8 mouse cellular contexts compared by ENCODE assay signal in genomic region chr3:81037312-81037859, GRCm38 (mm10). TPM values are rescaled to one million over a fixed set of nuclear protein-coding genes. Genes with fewer than 3 reads are reported as not detected.
A peak's percentile ranks its signal among the peaks of the same experiment; 100 is the strongest.
DNase-seq lines count a peak whose midpoint lies in the region; ATAC-seq and TF ChIP-seq lines count a peak whose summit lies in the region.

No protein-coding gene starts in this region.

- H3K9me3 ChIP-seq in forebrain, embryonic 15.5 days = no peaks in the 10 kb centered on the region
- no peaks in the 10 kb centered on the region for H3K9me3 ChIP-seq in hindbrain, embryonic 14.5 days (ENCODE audit: control insufficient read depth, low read length)
- H3K9me3 ChIP-seq in midbrain, embryonic 11.5 days (ENCODE audit: control insufficient read depth, low read length) = no peaks in the 10 kb centered on the region

- TF ChIP-seq CTCF in Patski (IDR thresholded peaks at IDR 0.05) = no peak
- no peak for TF ChIP-seq CTCF in small intestine, adult 2 months (IDR thresholded peaks at IDR 0.05; ENCODE audit: extremely low read depth, insufficient read length, insufficient replicate concordance, low read depth, low read length)

- WGBS in forebrain, embryonic 15.5 days = under 1% methylated on average over 34 of the region's 34 CpGs
- WGBS in hindbrain, embryonic 14.5 days = under 1% methylated on average over 34 of the region's 34 CpGs
- under 1% methylated on average over 33 of the region's 34 CpGs for WGBS in midbrain, embryonic 11.5 days
- WGBS in small intestine, adult 2 months = 2% methylated on average over 34 of the region's 34 CpGs

- in situ Hi-C loops in Patski (cut with MboI; ENCODE audit: low pct_unique_long_range_greater_than_20kb) = loop anchor here (5.0 kb wide), 4 partner anchors 330 to 890 kb away; no protein-coding TSS in a partner anchor

- H3K27ac ChIP-seq in brown adipose tissue, adult 24 weeks (replicated peaks; ENCODE audit: low read depth, low read length) = peak overlapping the region; percentile 70
- peak overlapping the region; percentile 87 for H3K27ac ChIP-seq in forebrain, embryonic 15.5 days (replicated peaks)
- H3K27ac ChIP-seq in hindbrain, embryonic 14.5 days = peak overlapping the region; percentile 65
- no peak overlapping the region for H3K27ac ChIP-seq in midbrain, embryonic 11.5 days (ENCODE audit: low read depth, low read length)
- H3K27ac ChIP-seq in small intestine, adult 2 months (ENCODE audit: insufficient read depth, low read depth, low read length) = peak overlapping the region; percentile 4; the same call in 1 of the 2 replicates

- POLR2A ChIA-PET in Patski (lab: Charles Lee) = interaction anchor here (1.0 to 1.4 kb wide), 2 partner anchors 60 to 77 kb away, joined by 5 read pairs; no protein-coding TSS in a partner anchor

- TF ChIP-seq POLR2A in small intestine, adult 2 months (IDR thresholded peaks at IDR 0.05; ENCODE audit: low read depth, low read length) = no peak

- intact Hi-C loops in left cerebral cortex, postnatal 36 days (cut with DNase I) = loop anchor here (5.0 to 10.0 kb wide), 6 partner anchors 75 to 890 kb away; partner anchors contain the start of genes Glrb and Gria2

- H3K27me3 ChIP-seq in Patski = no peaks in the 10 kb centered on the region
- no peaks in the 10 kb centered on the region for H3K27me3 ChIP-seq in forebrain, embryonic 15.5 days
- H3K27me3 ChIP-seq in hindbrain, embryonic 14.5 days (ENCODE audit: control insufficient read depth, insufficient read depth, low read length) = no peaks in the 10 kb centered on the region
- no peaks in the 10 kb centered on the region for H3K27me3 ChIP-seq in midbrain, embryonic 11.5 days (ENCODE audit: control insufficient read depth, insufficient read depth, low read length)
- peaks cover 12% of the 10 kb centered on the region for H3K27me3 ChIP-seq in small intestine, adult 2 months (ENCODE audit: control insufficient read depth, insufficient read depth, low read length)

- no peak for DNase-seq in Patski (ENCODE audit: low read depth, low spot score)
- DNase-seq in hindbrain, embryonic 14.5 days (ENCODE audit: low spot score) = peak; percentile 56
- DNase-seq in left cerebral cortex, postnatal 36 days (ENCODE audit: low spot score in 2 of 2) = peak; percentile 49 to 50
- DNase-seq in midbrain, embryonic 11.5 days (ENCODE audit: low spot score, missing footprints) = peak; percentile 94
- no peak for DNase-seq in c-Kit-positive CD71-positive TER-119-positive erythroid progenitor cells, embryonic 14.5 days (ENCODE audit: low spot score)

- H3K36me3 ChIP-seq in forebrain, embryonic 15.5 days = no peaks in the 10 kb centered on the region
- no peaks in the 10 kb centered on the region for H3K36me3 ChIP-seq in hindbrain, embryonic 14.5 days (replicated peaks; ENCODE audit: control insufficient read depth, insufficient read depth)
- H3K36me3 ChIP-seq in midbrain, embryonic 11.5 days (ENCODE audit: control insufficient read depth, insufficient read depth, low read length) = no peaks in the 10 kb centered on the region
- no peaks in the 10 kb centered on the region for H3K36me3 ChIP-seq in small intestine, adult 2 months (ENCODE audit: control insufficient read depth, insufficient read depth, low read length)

- peak; percentile 49 for ATAC-seq in Patski
- ATAC-seq in forebrain, embryonic 15.5 days (replicated peaks) = peak; percentile 71
- ATAC-seq in hindbrain, embryonic 14.5 days (ENCODE audit: low FRiP score) = peak; percentile 64
- peak; percentile 69 for ATAC-seq in midbrain, embryonic 11.5 days (ENCODE audit: low FRiP score)

- CTCF ChIA-PET in Patski (lab: Charles Lee) = interaction anchor here (0.9 to 7.5 kb wide), 4 partner anchors 18 to 113 kb away, joined by 3 to 69 read pairs (median 6); no protein-coding TSS in a partner anchor

- no peaks in the 10 kb centered on the region; the same call in 1 of the 2 replicates for H3K4me1 ChIP-seq in brown adipose tissue, adult 24 weeks (ENCODE audit: control insufficient read depth, insufficient read depth, insufficient read length, low read length)
- peaks cover 22% of the 10 kb centered on the region for H3K4me1 ChIP-seq in forebrain, embryonic 15.5 days
- H3K4me1 ChIP-seq in hindbrain, embryonic 14.5 days (replicated peaks; ENCODE audit: control insufficient read depth, insufficient read depth, low read length) = 0 out of 2 replicates have a peak, but pooled peaks cover 11% of the 10 kb centered on the region
- H3K4me1 ChIP-seq in midbrain, embryonic 11.5 days (ENCODE audit: control insufficient read depth, insufficient read depth, low read length) = 0 out of 2 replicates have a peak, but pooled peaks cover 2% of the 10 kb centered on the region
- peaks cover 5% of the 10 kb centered on the region for H3K4me1 ChIP-seq in small intestine, adult 2 months (ENCODE audit: control insufficient read depth, insufficient read depth, insufficient read length, low read length)

- peak overlapping the region; percentile 63 for H3K4me2 ChIP-seq in forebrain, embryonic 15.5 days (replicated peaks)
- H3K4me2 ChIP-seq in hindbrain, embryonic 14.5 days (replicated peaks) = peak overlapping the region; percentile 96
- H3K4me2 ChIP-seq in midbrain, embryonic 11.5 days = peak overlapping the region; percentile 90

- H3K4me3 ChIP-seq in brown adipose tissue, adult 24 weeks (ENCODE audit: insufficient read depth, low read depth, low read length) = peak overlapping the region; percentile 91
- peak overlapping the region; percentile 96 for H3K4me3 ChIP-seq in forebrain, embryonic 15.5 days
- peak overlapping the region; percentile 82 for H3K4me3 ChIP-seq in hindbrain, embryonic 14.5 days (replicated peaks; ENCODE audit: low read length)
- H3K4me3 ChIP-seq in midbrain, embryonic 11.5 days (ENCODE audit: low read depth, low read length) = peak overlapping the region; percentile 70
- H3K4me3 ChIP-seq in small intestine, adult 2 months (ENCODE audit: low read depth, low read length) = peak overlapping the region; percentile 93

- H3K9ac ChIP-seq in forebrain, embryonic 15.5 days (replicated peaks) = peak overlapping the region; percentile 79
- H3K9ac ChIP-seq in hindbrain, embryonic 14.5 days = peak overlapping the region; percentile 74
- H3K9ac ChIP-seq in midbrain, embryonic 11.5 days (ENCODE audit: low read length) = peak overlapping the region; percentile 74

RNA-seq across cellular contexts. Expression of gene Pdgfc, which starts 1.2 kb away (rescaled TPM):
- polyA plus RNA-seq in Patski (2021) = 34.7 TPM
- polyA plus RNA-seq in brown adipose tissue, adult 24 weeks (2012; ENCODE audit: insufficient read depth, insufficient read length, missing spikeins) = 3.1 and 6.2 TPM in 2 replicates
- 6.8 and 7.0 TPM in 2 replicates for polyA plus RNA-seq in forebrain, embryonic 15.5 days (2015; fragmentation: Nextera tagmentation; extraction: Ambion mirVana)
- polyA plus RNA-seq in hindbrain, embryonic 14.5 days (2014; fragmentation: Nextera tagmentation; extraction: Ambion mirVana) = 6.5 TPM in 2 replicates
- total RNA-seq in left cerebral cortex, postnatal 36 days (2021) = 1 to 10 TPM; 7.3 to 9.6 TPM
- polyA plus RNA-seq in midbrain, embryonic 11.5 days (2014; fragmentation: Nextera tagmentation; extraction: Ambion mirVana) = 7.1 and 7.2 TPM in 2 replicates
- polyA plus RNA-seq in small intestine, adult 2 months (2012; rRNA removed) = 2.3 and 2.5 TPM in 2 replicates

Comparison
In these comparisons a context has a peak if more than half of its experiments do, and no peak if none do; other contexts are left out.
1. DNase-seq: peak in hindbrain, embryonic 14.5 days (single experiment), left cerebral cortex, postnatal 36 days (2 of 2) and midbrain, embryonic 11.5 days (single experiment); none in Patski (single experiment) and c-Kit-positive CD71-positive TER-119-positive erythroid progenitor cells, embryonic 14.5 days (single experiment).
2. Peak in every context shown above with its lines, with median percentiles within 50 percentile points of each other: ATAC-seq, H3K4me3 ChIP-seq, H3K4me2 ChIP-seq and H3K9ac ChIP-seq.